Mouse (Mus musculus) gonadal fat pad, adult 2 months (tissue): Measurements from ENCODE around the gene Tmem109. TPM values are rescaled to one million over a fixed set of nuclear protein-coding genes. Genes with fewer than 3 reads are reported as not detected.

Experiments used
- DNase-seq: peaks from one replicate; pipeline ENCODE4 v3.0.0-alpha.2; 2012; ENCODE audit warnings: low read depth
- polyA plus RNA-seq: library from polyadenylated mRNA; depleted of rRNA; stranded (reverse); fragments of >200 nt; gene quantifications from 2 replicates; pipeline ENCODE4 v1.2.3, GENCODE M21; 2012; rRNA removed

Tmem109 gene
- polyA plus RNA-seq, 1 experiment, result 147 TPM

DNA sequence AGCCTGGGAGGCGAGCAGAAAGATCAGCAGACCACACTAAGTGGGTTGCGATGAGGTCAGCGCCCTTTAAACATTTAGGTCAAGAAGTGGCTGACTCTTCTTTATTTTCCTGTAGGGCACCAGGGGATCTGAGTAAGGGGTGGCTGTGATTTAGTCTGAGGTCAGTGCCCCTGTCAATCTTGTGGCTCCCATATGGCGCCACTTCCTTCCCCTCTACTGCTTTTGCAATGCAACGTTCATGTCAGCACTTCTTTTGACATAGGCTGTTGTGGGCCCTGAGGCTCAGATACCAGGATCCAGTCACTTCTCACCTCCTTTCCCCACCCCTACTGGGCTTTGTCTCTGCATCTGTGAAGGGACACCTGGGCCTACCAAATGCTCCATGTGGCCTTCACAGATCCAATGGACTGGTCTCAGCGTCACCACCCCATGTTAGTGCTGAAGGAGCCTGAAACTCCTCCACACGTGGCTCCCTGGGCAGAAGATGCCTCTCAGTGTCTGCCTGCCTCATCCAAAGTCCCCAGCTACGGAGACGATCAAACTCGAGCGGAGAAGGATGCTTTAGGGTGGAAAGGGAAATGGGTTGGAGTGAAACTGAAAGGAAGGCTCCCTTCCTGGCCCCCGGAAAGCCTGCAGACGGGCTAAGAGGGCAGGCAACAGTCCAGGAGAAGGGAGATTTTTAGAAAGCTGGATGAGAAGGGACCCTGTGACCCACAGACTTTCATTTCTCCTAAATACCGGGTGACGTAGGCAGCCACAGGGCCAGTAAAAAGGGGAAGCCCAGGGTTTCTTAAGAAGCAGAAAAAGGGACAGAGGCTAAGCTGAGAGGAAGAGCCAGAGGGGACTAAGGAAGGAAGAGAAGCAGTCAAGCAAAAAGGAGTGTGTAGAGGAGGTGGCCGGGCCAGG lies 39.8 kb downstream of the Tmem109 start:
- no peak for DNase-seq

DNA sequence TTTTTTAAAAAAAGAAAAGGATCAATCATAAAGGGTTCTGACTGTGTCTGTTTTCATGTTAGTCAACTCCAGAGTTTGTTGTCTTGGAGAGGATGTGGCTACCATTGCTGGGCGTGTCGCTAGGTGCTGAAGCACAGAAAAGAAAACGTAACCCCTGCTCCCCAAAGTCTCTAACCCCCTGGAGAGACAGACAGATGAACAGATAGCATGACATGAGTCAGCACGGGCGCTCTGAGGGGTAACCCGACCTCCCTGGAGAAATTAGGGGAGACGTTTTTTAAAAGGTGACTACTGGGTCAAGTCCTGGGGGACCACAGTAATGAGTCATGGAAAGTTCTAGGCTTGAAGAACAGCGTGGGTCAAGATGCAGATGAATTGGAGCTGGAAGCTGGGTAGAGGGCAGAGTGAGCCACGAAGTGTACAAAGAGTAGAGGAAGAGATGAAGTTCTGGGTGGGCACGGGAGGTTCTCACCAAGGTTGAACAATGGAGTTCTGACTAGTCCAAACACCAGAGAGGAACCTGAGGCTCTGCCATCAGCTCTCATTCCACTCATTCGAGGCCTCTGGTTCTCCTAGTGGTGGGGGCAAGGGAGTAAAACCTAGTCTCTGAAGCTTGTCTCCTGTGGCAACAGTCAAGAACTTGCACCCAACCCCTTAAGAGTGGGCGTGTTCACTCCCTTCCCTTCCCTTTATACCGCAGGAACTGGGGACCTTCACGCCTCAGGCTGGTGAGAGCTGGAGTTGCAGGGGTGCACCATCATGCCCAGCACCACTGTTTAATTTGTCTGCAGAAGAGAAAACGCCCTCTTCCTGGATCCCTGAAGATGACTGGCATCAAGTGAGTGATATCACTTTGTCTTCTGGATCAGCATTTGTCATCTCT lies 42.5 kb downstream of the Tmem109 start, which contains the start of gene Slc15a3:
Slc15a3 (plus strand) TSS at position 718 of the 883 bp plus-strand sequence.
- DNase-seq, result no peak

DNA sequence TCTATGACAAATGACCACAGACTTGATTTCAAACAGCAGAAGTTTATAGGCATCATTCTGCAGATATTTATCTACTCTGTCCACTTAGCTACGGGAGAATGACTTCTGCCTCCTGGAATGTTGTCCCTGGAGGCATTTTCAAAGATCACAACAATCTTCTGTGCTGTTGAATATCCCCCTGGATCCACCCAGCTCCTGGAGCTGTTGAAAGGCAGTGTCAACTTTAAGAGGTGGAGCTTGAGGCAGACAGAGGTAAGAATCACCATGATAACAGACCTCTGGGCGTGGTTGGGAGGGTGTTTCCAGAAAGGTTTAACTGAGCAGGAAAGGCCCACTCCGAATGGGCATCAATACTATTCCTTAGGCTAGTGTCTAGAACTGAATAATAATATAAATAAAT lies 46.1 kb downstream of the Tmem109 start:
- DNase-seq, result no peak

DNA sequence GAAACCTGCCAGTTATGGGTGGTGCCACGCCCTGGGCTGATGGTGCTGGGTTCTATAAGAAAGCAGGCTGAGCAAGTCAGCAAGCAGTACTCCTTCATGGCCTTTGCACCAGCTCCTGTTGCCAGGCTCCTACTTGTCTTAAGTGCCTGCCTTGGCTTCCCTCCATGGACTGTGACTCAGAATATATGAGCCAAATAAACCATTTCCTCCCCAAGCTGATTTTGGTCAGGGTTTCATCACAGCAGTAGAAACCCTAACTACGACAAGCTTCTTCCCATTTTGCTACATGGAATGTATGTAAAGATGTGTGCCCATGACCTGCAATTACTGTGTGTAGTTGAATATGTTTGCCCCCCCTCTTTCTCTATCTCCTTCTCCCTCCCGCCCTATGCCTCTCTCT lies 48.2 kb downstream of the Tmem109 start:
- no peak for DNase-seq

DNA sequence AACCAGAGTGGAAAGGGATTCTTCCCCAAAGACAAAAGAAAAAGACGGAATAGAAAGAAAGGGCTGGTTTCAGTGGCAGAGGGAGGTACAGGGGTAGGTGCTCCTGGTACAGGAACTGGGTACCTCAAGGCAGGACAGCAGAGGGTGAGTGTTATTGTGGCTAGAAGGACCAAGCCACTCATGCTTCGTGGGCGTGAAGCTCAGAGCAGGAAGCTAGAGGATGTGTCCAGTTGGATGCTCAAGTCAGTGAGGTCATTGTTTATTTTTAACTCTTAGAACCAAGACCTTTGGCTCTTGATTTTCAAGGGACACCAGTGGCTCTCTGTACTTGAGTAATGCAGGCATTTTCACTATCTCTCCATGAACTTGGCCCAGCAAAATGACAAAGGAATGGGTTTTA lies 49.8 kb downstream of the Tmem109 start:
- no peak for DNase-seq

DNA sequence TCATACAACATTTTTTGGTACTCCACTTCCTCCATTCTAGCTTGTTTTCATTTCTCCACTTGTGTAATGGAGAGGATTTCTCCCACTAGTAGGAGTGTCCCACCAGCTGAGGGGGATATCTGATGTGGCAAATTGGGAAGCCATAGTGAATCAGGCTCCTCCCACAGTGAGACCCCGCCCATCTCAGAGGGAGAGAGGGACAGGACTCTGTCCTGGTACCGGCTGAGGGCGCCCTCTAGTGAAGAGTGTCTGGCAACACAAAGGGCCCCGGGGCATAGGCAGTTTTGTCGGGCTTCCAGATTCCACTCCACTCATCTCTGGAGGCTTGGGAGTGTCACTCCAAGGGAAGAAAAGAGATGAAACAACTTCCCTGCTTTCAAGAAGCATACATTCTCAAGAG lies 50.4 kb downstream of the Tmem109 start:
- no peak for DNase-seq

DNA sequence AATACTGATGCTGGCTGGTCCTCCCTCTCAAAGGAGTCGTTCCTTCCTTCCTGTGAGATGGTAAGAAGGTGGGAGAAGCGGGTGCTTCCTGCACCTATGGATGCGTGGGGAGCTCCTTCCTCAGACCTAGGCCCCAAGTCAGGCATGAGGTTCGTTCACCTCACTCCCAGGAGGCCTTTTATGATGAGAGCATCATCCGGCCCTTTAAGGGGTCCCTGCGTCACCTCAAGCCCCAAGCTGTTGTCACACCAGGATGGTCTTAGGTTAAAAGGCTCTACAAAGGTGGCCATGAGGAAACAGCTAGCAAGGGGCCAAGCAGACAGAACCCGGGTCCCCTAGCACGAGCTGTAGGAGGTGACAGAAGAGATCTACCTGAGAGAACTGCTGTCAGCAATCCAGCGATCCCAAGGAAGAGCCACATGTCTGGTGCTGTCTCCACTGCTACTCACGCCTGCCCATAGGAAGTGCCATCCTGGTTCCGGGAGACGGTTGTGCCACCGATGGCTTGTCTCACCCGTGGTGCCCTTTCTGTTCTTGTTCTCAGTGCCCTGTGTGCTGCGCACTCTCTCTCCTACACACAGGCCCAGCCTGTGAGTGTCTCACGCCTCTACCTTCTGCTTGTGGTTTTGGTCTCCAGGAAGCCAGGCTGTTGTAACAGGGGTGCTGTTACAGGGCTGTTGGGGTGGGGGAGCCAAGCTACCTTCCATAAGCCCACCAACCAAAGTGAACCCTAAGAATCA lies 52.2 kb downstream of the Tmem109 start, which contains the start of gene Cd6:
Cd6 (minus strand) TSS at position 623 of the 740 bp plus-strand sequence.
- no peak for DNase-seq

DNA sequence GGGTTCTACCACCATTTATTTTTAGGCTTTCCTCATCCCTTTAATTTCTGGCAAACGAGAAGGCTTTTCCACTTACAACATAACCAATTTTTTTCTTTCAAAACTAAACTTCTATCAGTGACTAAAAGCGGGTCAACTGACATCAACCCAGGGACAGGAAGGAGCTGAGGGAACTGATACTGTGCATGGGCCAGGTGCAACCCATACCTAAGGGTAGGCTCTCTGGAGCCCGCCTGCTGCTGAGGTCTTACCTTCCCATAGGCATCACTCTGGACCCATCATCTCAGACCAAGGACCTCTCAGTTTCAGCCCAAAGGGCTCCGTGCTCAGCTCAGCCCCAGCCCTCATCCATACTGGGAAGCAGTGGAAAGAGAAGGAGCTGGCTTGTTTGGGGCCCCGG lies 53.5 kb downstream of the Tmem109 start:
- DNase-seq, result no peak

DNA sequence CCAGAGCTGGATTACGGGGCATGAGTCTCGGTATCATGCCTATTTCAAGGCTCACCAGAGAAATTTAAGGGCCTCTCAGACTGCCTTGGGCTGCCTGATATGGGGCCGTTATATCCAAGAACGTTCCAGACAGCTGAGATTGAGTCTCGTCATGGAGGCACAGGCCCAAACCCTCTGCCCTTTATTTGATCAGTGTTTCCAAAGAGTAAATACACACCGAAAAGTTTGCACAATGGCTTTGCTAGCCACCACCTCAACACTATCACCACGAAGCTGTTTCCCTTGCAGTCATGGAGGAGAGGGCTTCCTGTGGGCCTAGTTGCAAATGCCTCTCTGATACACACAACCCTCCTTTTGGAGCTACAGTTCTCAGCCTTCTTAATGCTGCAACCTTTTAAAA lies 57.7 kb downstream of the Tmem109 start:
- DNase-seq, result no peak

DNA sequence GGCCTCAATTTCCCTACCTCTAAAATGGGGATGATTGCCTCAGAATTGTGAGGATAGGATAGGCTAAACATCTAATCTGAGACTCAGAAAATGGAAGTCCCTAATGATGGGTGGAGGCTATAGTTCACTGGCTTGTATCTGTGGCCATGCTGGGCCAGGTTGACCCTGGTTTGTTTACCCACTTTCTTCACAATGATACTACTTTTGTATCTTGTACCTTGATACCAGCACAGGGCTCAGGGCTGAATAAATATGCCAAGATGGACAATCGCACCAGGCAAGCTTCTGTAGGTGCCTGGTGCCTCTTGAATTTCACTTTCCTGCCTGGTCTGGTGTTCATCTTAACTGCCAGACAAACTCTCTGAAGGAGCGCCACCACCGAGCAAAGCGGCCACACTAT lies 59.3 kb downstream of the Tmem109 start:
- DNase-seq, result no peak

DNA sequence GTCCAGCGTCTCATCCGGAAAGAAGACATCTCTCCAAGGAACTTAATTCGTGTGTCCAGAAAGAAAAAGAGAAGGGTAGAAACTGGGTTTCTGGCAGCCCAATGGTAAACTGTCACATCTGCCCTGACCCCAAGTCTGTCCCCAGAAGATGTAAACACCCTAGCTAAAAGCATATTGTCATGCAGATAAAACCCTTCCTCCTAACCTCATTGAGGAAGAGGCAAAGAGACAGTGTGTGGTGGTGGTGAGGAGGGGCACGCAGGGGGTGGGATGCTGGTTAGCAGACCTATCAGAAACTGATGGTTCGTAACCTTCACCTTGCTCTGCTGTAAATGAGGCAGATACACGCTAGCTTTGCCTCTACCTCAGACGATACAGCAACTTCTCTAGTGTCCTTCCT lies 60.5 kb downstream of the Tmem109 start:
- no peak for DNase-seq

Other genes starting within 250 kb of the Tmem109 start
- 0.60 and 1.3 TPM in 2 replicates for gene Vwce, start 247.8 kb downstream of the Tmem109 start, polyA plus RNA-seq
- 0.31 TPM in 1 of 2 replicates, not detected in the other for gene Pga5, start 203.9 kb downstream of the Tmem109 start, polyA plus RNA-seq
- 25.5 and 30.3 TPM in 2 replicates for gene Vps37c, start 193.3 kb downstream of the Tmem109 start, polyA plus RNA-seq
- 0.80 and 0.92 TPM in 2 replicates for gene Cd5, start 143.0 kb downstream of the Tmem109 start, polyA plus RNA-seq
- 0.32 and 0.33 TPM in 2 replicates for gene Cd6, start 51.9 kb downstream of the Tmem109 start, polyA plus RNA-seq
- gene Slc15a3, start 42.3 kb downstream of the Tmem109 start, polyA plus RNA-seq, result 3.9 and 6.3 TPM in 2 replicates
- gene Tmem132a, start 12.1 kb downstream of the Tmem109 start, polyA plus RNA-seq, result 15.8 and 16.0 TPM in 2 replicates
- 185 and 229 TPM in 2 replicates for gene Prpf19, start 13.2 kb upstream of the Tmem109 start, polyA plus RNA-seq
- gene Zp1, start 38.6 kb upstream of the Tmem109 start, polyA plus RNA-seq, result not detected in 2 replicates
- gene Ptgdr2, start 55.2 kb upstream of the Tmem109 start, polyA plus RNA-seq, result 0.14 TPM in 1 of 2 replicates, not detected in the other
- 4.8 and 6.5 TPM in 2 replicates for gene Ccdc86, start 67.3 kb upstream of the Tmem109 start, polyA plus RNA-seq
- gene Ms4a10, start 92.7 kb upstream of the Tmem109 start, polyA plus RNA-seq, result 0.15 and 0.46 TPM in 2 replicates
- not detected in 2 replicates for gene Ms4a15, start 111.2 kb upstream of the Tmem109 start, polyA plus RNA-seq
- gene Ms4a18, start 136.0 kb upstream of the Tmem109 start, polyA plus RNA-seq, result not detected in 2 replicates
- gene Ms4a8a, start 199.1 kb upstream of the Tmem109 start, polyA plus RNA-seq, result 3.2 and 6.3 TPM in 2 replicates
- gene 1700017D01Rik, start 248.9 kb upstream of the Tmem109 start, polyA plus RNA-seq, result 0.66 and 1.0 TPM in 2 replicates